Mouse (Mus musculus) heart, postnatal 0 days (tissue): Measurements from ENCODE around the gene Impg2. TPM values are rescaled to one million over a fixed set of nuclear protein-coding genes. Genes with fewer than 3 reads are reported as not detected.

ENCODE experiments used
- ATAC-seq: fragments of 200-750 bp; cut with Nextera tagmentation; 2 replicates; pipeline ENCODE4 v1.8.0; 2017; ENCODE audit warnings: low read depth, moderate number of reproducible peaks, moderate library complexity; ENCODE audit not compliant: insufficient read depth
- DNase-seq: peaks from one replicate; pipeline ENCODE4 v3.0.0-alpha.2; 2016; ENCODE audit warnings: low spot score
- H3K27ac ChIP-seq: fragments of 300-500 bp; sonication (generic); 2 replicates; pipeline ENCODE4 v1.5.1; 2014; ENCODE audit warnings: low read depth, mild to moderate bottlenecking
- H3K27me3 ChIP-seq: fragments of 300-500 bp; sonication (generic); 2 replicates; pipeline ENCODE4 v1.6.1; 2014; ENCODE audit warnings: low read length, mixed read lengths; ENCODE audit not compliant: control insufficient read depth, insufficient read depth
- H3K36me3 ChIP-seq: fragments of 300-500 bp; sonication (generic); replicated peaks from 2 replicates; pipeline ENCODE4 v1.6.1; 2014; ENCODE audit warnings: low read length, mixed read lengths; ENCODE audit not compliant: control insufficient read depth, insufficient read depth
- H3K4me1 ChIP-seq: fragments of 300-500 bp; sonication (generic); 2 replicates; pipeline ENCODE4 v1.6.1; 2014; ENCODE audit warnings: antibody characterized with exemption; ENCODE audit not compliant: control insufficient read depth, insufficient read depth
- H3K4me2 ChIP-seq: fragments of 300-500 bp; sonication (generic); 2 replicates; pipeline ENCODE4 v1.6.1; 2014; ENCODE audit warnings: low read depth, mild to moderate bottlenecking, low read length, moderate library complexity
- H3K4me3 ChIP-seq: fragments of 300-500 bp; sonication (generic); 2 replicates; pipeline ENCODE4 v1.5.1; 2014; ENCODE audit warnings: low read depth, low read length
- H3K9ac ChIP-seq: fragments of 300-500 bp; sonication (generic); replicated peaks from 2 replicates; pipeline ENCODE4 v1.6.1; 2014; ENCODE audit warnings: low read depth, low read length, mixed read lengths
- H3K9me3 ChIP-seq: fragments of 300-500 bp; sonication (generic); replicated peaks from 2 replicates; pipeline ENCODE4 v1.6.1; 2016; ENCODE audit warnings: low read length; ENCODE audit not compliant: control insufficient read depth
- CTCF ChIP-seq: IDR thresholded peaks from 2 replicates; pipeline ENCODE4 v1.5.1; 2016; ENCODE audit warnings: antibody characterized with exemption, control low read depth, low read depth
- EP300 ChIP-seq: IDR thresholded peaks from 2 replicates; pipeline ENCODE4 v1.6.1; 2016; ENCODE audit warnings: antibody characterized with exemption, low read depth
- WGBS: fragments of 180-500 bp; shearing (Covaris S2); extraction: QIAGEN DNeasy Blood & Tissue Kit; methylation state at CpG from one replicate; pipeline ENCODE4 v1.1.7; 2014; 5-methylcytosine and 5-hydroxymethylcytosine counted together
- polyA plus RNA-seq: library from polyadenylated mRNA; unstranded; fragments of >200 nt; fragmentation: Nextera tagmentation; extraction: Ambion mirVana; gene quantifications from 2 replicates; pipeline ENCODE4 v1.2.1, GENCODE M21; 2015
- total RNA-seq: library from RNA; depleted of rRNA; stranded (reverse); fragments of >200 nt; gene quantifications from 2 replicates; pipeline ENCODE4 v1.2.3, GENCODE M21; 2014; ENCODE audit warnings: low replicate concordance; rRNA removed

Gene Impg2
- total and polyA plus RNA-seq, 2 experiments from 2014 or later, result 0.05 to 0.65 TPM

GRCm38 (mm10) chr16:56302996-56303395 is 98.9 kb downstream of the Impg2 start:
- TF ChIP-seq CTCF (no peak), EP300 (no peak)
- H3K36me3 ChIP-seq, result no peaks in the 10 kb centered on the region
- no peak overlapping the region for H3K27ac ChIP-seq
- H3K4me3 ChIP-seq, result no peak overlapping the region
- H3K9ac ChIP-seq, result no peak overlapping the region
- no peak overlapping the region for H3K4me2 ChIP-seq
- DNase-seq (no peak), ATAC-seq (no peak)
- no peaks in the 10 kb centered on the region for H3K27me3 ChIP-seq
- no peaks in the 10 kb centered on the region for H3K4me1 ChIP-seq
- WGBS, result 73% methylated on average over 4 of the region's 4 CpGs
- H3K9me3 ChIP-seq, result no peaks in the 10 kb centered on the region

DNA sequence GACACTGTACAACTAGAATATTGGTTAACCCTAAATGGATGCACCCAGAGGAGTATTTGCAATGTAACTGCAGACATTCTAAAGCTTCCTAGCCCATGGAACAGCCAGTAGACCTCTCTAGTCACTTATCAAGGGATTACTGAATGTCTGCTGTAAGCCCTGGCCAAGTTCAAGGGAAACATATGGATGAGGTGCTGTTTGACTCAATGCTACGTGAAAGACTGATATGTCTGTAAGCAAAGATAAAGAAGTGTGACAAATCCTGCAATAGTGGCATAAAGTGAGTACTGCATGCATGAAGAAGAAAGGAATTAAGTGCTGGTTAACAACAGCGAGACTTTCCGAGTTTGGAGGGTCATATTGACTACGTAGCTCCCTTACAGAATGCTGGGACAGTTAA is 100.1 kb downstream of the Impg2 start:
- no peak overlapping the region for H3K27ac ChIP-seq
- H3K4me3 ChIP-seq, result no peak overlapping the region
- TF ChIP-seq CTCF, result no peak
- no peak for TF ChIP-seq EP300
- no peak for DNase-seq
- WGBS, result 73% methylated on average over 4 of the region's 4 CpGs
- H3K9ac ChIP-seq, result no peak overlapping the region
- no peaks in the 10 kb centered on the region for H3K4me1 ChIP-seq
- H3K9me3 ChIP-seq, result no peaks in the 10 kb centered on the region
- no peak for ATAC-seq
- no peaks in the 10 kb centered on the region for H3K36me3 ChIP-seq
- no peak overlapping the region for H3K4me2 ChIP-seq
- no peaks in the 10 kb centered on the region for H3K27me3 ChIP-seq

GRCm38 (mm10) chr16:56307575-56307974 is 103.5 kb downstream of the Impg2 start:
- Histone ChIP-seq H3K4me3 (no peak overlapping the region), H3K9me3 (no peaks in the 10 kb centered on the region), H3K27ac (no peak overlapping the region), H3K9ac (no peak overlapping the region), H3K36me3 (no peaks in the 10 kb centered on the region), H3K4me1 (no peaks in the 10 kb centered on the region), H3K4me2 (no peak overlapping the region), H3K27me3 (no peaks in the 10 kb centered on the region)
- DNase-seq (no peak), ATAC-seq (no peak)
- 90% methylated on average over 4 of the region's 4 CpGs for WGBS
- no peak for TF ChIP-seq CTCF
- no peak for TF ChIP-seq EP300

- TF ChIP-seq CTCF, result peak; percentile 55
- no peak for TF ChIP-seq EP300
- no peak overlapping the region for H3K9ac ChIP-seq
- ATAC-seq (no peak), DNase-seq (no peak)
- H3K4me2 ChIP-seq, result no peak overlapping the region
- no peaks in the 10 kb centered on the region for H3K27me3 ChIP-seq
- no peaks in the 10 kb centered on the region for H3K36me3 ChIP-seq
- H3K4me3 ChIP-seq, result no peak overlapping the region
- no peaks in the 10 kb centered on the region for H3K4me1 ChIP-seq
- no peak overlapping the region for H3K27ac ChIP-seq
- no peaks in the 10 kb centered on the region for H3K9me3 ChIP-seq
Observed at GRCm38 (mm10) chr16:56311291-56311690, 107.2 kb downstream of the Impg2 start.

Other genes starting within 250 kb of the Impg2 start
- gene Rpl24, start 238.0 kb upstream of the Impg2 start, total RNA-seq, result 467 and 488 TPM in 2 replicates
- gene Rpl24, start 238.0 kb upstream of the Impg2 start, polyA plus RNA-seq, result 617 and 635 TPM in 2 replicates
- gene Zbtb11, start 230.4 kb upstream of the Impg2 start, total RNA-seq, result 4.6 and 14.5 TPM in 2 replicates
- gene Zbtb11, start 230.4 kb upstream of the Impg2 start, polyA plus RNA-seq, result 6.7 and 7.6 TPM in 2 replicates
- 32.9 and 37.1 TPM in 2 replicates for gene Pcnp, start 174.6 kb upstream of the Impg2 start, total RNA-seq
- gene Pcnp, start 174.6 kb upstream of the Impg2 start, polyA plus RNA-seq, result 104 and 111 TPM in 2 replicates
- gene Trmt10c, start 166.5 kb upstream of the Impg2 start, total RNA-seq, result 8.8 and 20.5 TPM in 2 replicates
- 19.9 and 21.0 TPM in 2 replicates for gene Trmt10c, start 166.5 kb upstream of the Impg2 start, polyA plus RNA-seq
- gene Senp7, start 156.0 kb upstream of the Impg2 start, total RNA-seq, result 9.5 and 16.2 TPM in 2 replicates
- gene Senp7, start 156.0 kb upstream of the Impg2 start, polyA plus RNA-seq, result 14.0 and 14.7 TPM in 2 replicates